Mouse (Mus musculus) kidney, postnatal 4 days (tissue): Measurements from ENCODE around the gene Eml1.
"Not testable (repeated sequence)": the region's sequence is repeated elsewhere in the genome, so short reads cannot be mapped to it uniquely, and the experiment has no call there.

Source experiments
- DNase-seq, 2 experiments: peaks; one replicate each; pipeline ENCODE4 v3.0.0; 2021; ENCODE audit warnings: mixed read lengths in 2 of 2

The Eml1 gene

GRCm38 (mm10) chr12:108478714-108479113 lies 108.0 kb downstream of the Eml1 start:
- DNase-seq, result no peak

- DNase-seq, result no peak
Measured at GRCm38 (mm10) chr12:108480704-108481365, 110.1 kb downstream of the Eml1 start.

- DNase-seq, result no peak
Measured at GRCm38 (mm10) chr12:108489076-108489475, 118.3 kb downstream of the Eml1 start.

- no peak for DNase-seq
Measured at GRCm38 (mm10) chr12:108489741-108490140, 119.0 kb downstream of the Eml1 start.

- no peak for DNase-seq
Measured at GRCm38 (mm10) chr12:108490336-108490735, 119.6 kb downstream of the Eml1 start.

GRCm38 (mm10) chr12:108490954-108491353 lies 120.2 kb downstream of the Eml1 start:
- DNase-seq, result no peak

GRCm38 (mm10) chr12:108494011-108494541 lies 123.3 kb downstream of the Eml1 start:
- DNase-seq, result peak; percentile 67 to 74

GRCm38 (mm10) chr12:108495455-108496235 lies 124.9 kb downstream of the Eml1 start:
- peak; percentile 45 to 64 for DNase-seq

- DNase-seq, result peak in 1 of 2 experiments; percentile 27
Measured at GRCm38 (mm10) chr12:108503064-108503463, 132.3 kb downstream of the Eml1 start.

GRCm38 (mm10) chr12:108503582-108503981 lies 132.8 kb downstream of the Eml1 start:
- DNase-seq, result no peak

- no peak for DNase-seq
Measured at GRCm38 (mm10) chr12:108505846-108506245, 135.1 kb downstream of the Eml1 start.

GRCm38 (mm10) chr12:108507046-108507445 lies 136.3 kb downstream of the Eml1 start:
- not testable (repeated sequence) for DNase-seq

GRCm38 (mm10) chr12:108510571-108510970 lies 139.8 kb downstream of the Eml1 start:
- DNase-seq, result no peak

- peak in 1 of 2 experiments; percentile 35 for DNase-seq
Measured at GRCm38 (mm10) chr12:108511009-108511408, 140.3 kb downstream of the Eml1 start.

GRCm38 (mm10) chr12:108515464-108515863 lies 144.7 kb downstream of the Eml1 start:
- DNase-seq, result no peak

GRCm38 (mm10) chr12:108519374-108519773 lies 148.6 kb downstream of the Eml1 start:
- peak; percentile 37 to 47 for DNase-seq

GRCm38 (mm10) chr12:108529214-108529613 lies 158.5 kb downstream of the Eml1 start:
- DNase-seq, result peak; percentile 75 to 76

GRCm38 (mm10) chr12:108534484-108534883 lies 163.7 kb downstream of the Eml1 start:
- DNase-seq, result no peak

- DNase-seq, result peak; percentile 29 to 43
Measured at GRCm38 (mm10) chr12:108536461-108536860, 165.7 kb downstream of the Eml1 start.

GRCm38 (mm10) chr12:108541088-108541487 lies 170.3 kb downstream of the Eml1 start:
- peak; percentile 63 to 72 for DNase-seq

- peak in 1 of 2 experiments; percentile 29 for DNase-seq
Measured at GRCm38 (mm10) chr12:108546508-108547153, 175.9 kb downstream of the Eml1 start.

- DNase-seq, result peak in 1 of 2 experiments; percentile 22
Measured at GRCm38 (mm10) chr12:108547251-108547875, 176.6 kb downstream of the Eml1 start.

GRCm38 (mm10) chr12:108551731-108552130 lies 181.0 kb downstream of the Eml1 start:
- DNase-seq, result no peak
